Mouse (Mus musculus) urinary bladder, adult 2 months (tissue): ENCODE data around the gene Ppp1cb. TPM values are rescaled to one million over a fixed set of nuclear protein-coding genes. Genes with fewer than 3 reads are reported as not detected.

ENCODE experiments used
- polyA plus RNA-seq: library from polyadenylated mRNA; depleted of rRNA; stranded (reverse); fragments of >200 nt; gene quantifications from 2 replicates; pipeline ENCODE4 v1.2.3, GENCODE M21; 2012; rRNA removed

The Ppp1cb gene
- polyA plus RNA-seq, 1 experiment: 446 TPM

Other genes with a start within 250 kb of the Ppp1cb start
- gene Plb1, start 226.1 kb upstream of the Ppp1cb start, polyA plus RNA-seq: 2.9 and 3.4 TPM in 2 replicates
- gene Yes1, start 152.3 kb downstream of the Ppp1cb start, polyA plus RNA-seq: 7.8 and 10.2 TPM in 2 replicates